Mouse (Mus musculus): ENCODE data around the gene Chil5.

GRCm38 (mm10) chr3:105973411-105973810, 59.2 kb downstream of the Chil5 start, which contains the start of gene Ovgp1:
- TF ChIP-seq EP300 (IDR thresholded peaks at IDR 0.05; ENCODE audit: insufficient read depth, low read depth, low read length) (no peak), CTCF (IDR thresholded peaks at IDR 0.05; ENCODE audit: low read depth, low read length) (no peak)
